Mouse (Mus musculus) c-Kit-negative CD71-positive TER-119-positive erythroid progenitor cells, embryonic 14.5 days (primary cell): Measurements from ENCODE around the gene Vmn2r52.
"Not testable (repeated sequence)": the region's sequence is repeated elsewhere in the genome, so short reads cannot be mapped to it uniquely, and the experiment has no call there.

Experiments used
- DNase-seq: peaks from one replicate; pipeline ENCODE4 v3.0.0-alpha.2; 2013; ENCODE audit warnings: low read depth, low spot score

Vmn2r52 gene

GRCm38 (mm10) chr7:10176473-10176872, at the start of gene Vmn2r52:
Vmn2r52 (minus strand) TSS chr7:10176573.
- DNase-seq, result no peak

GRCm38 (mm10) chr7:10105641-10106040, 70.7 kb downstream of the Vmn2r52 start, which contains the start of gene Vmn2r51:
Vmn2r51 (minus strand) TSS chr7:10105741.
- DNase-seq, result not testable (repeated sequence)
